Mouse (Mus musculus) thymus, adult 2 months (tissue): ENCODE measurements around the gene Sult5a1. TPM values are rescaled to one million over a fixed set of nuclear protein-coding genes. Genes with fewer than 3 reads are reported as not detected.

Experiments used
- DNase-seq: peaks from one replicate; pipeline ENCODE4 v3.0.0; 2021
- H3K27ac ChIP-seq: fragments of 200-500 bp; 2 replicates; pipeline ENCODE4 v1.5.1; 2012; ENCODE audit warnings: low read length, control low read depth; ENCODE audit not compliant: control insufficient read depth, insufficient read depth
- H3K27me3 ChIP-seq: fragments of 200-500 bp; 2 replicates; pipeline ENCODE4 v1.6.1; 2012; ENCODE audit warnings: mild to moderate bottlenecking, low read length, moderate library complexity, mixed read lengths; ENCODE audit not compliant: control insufficient read depth, insufficient read depth
- H3K36me3 ChIP-seq: fragments of 200-500 bp; 2 replicates; pipeline ENCODE4 v1.6.1; 2012; ENCODE audit warnings: mild to moderate bottlenecking, low read length, moderate library complexity; ENCODE audit not compliant: control insufficient read depth, insufficient read depth
- H3K4me1 ChIP-seq: fragments of 200-500 bp; replicated peaks from 2 replicates; pipeline ENCODE4 v1.6.1; 2012; ENCODE audit warnings: low read length; ENCODE audit not compliant: control insufficient read depth, insufficient read depth
- H3K4me3 ChIP-seq: fragments of 200-500 bp; 2 replicates; pipeline ENCODE4 v1.5.1; 2012; ENCODE audit warnings: mild to moderate bottlenecking, low read length, control low read depth, moderate library complexity; ENCODE audit not compliant: control insufficient read depth, insufficient read depth
- CTCF ChIP-seq: fragments of 200-500 bp; IDR thresholded peaks from 2 replicates; pipeline ENCODE4 v1.5.1; 2012; ENCODE audit warnings: mild to moderate bottlenecking, control low read depth, low read length, moderate library complexity, borderline replicate concordance; ENCODE audit not compliant: control insufficient read depth, poor library complexity, insufficient read depth; ENCODE audit errors: extremely low read depth
- POLR2A ChIP-seq: fragments of 200-500 bp; IDR thresholded peaks from 2 replicates; pipeline ENCODE4 v1.6.1; 2012; ENCODE audit warnings: mild to moderate bottlenecking, low read length, control low read depth, moderate library complexity; ENCODE audit not compliant: control insufficient read depth, poor library complexity, insufficient read depth; ENCODE audit errors: extremely low read depth
- WGBS: fragments of 180-500 bp; shearing (Covaris S2); methylation state at CpG from one replicate; pipeline ENCODE4 v1.1.7; 2018; 5-methylcytosine and 5-hydroxymethylcytosine counted together
- polyA plus RNA-seq: library from polyadenylated mRNA; depleted of rRNA; stranded (reverse); fragments of >200 nt; gene quantifications from 2 replicates; pipeline ENCODE4 v1.2.3, GENCODE M21; 2012; rRNA removed

Sult5a1 gene
- polyA plus RNA-seq, 1 experiment = 17.5 TPM

- no peaks in the 10 kb centered on the region for H3K27me3 ChIP-seq
- DNase-seq = no peak
- no peaks in the 10 kb centered on the region for H3K4me1 ChIP-seq
- no peak overlapping the region for H3K27ac ChIP-seq
- 96% methylated on average over 11 of the region's 11 CpGs for WGBS
- TF ChIP-seq POLR2A (no peak), CTCF (no peak)
- no peak overlapping the region for H3K4me3 ChIP-seq
- peaks cover 19% of the 10 kb centered on the region for H3K36me3 ChIP-seq
These were observed 60.9 kb downstream of the Sult5a1 start for GRCm38 (mm10) chr8:123097216-123097615.

Other genes with a start within 250 kb of the Sult5a1 start
- gene Ankrd11, start 116.0 kb downstream of the Sult5a1 start, polyA plus RNA-seq = 118 and 145 TPM in 2 replicates
- gene Spg7, start 95.4 kb downstream of the Sult5a1 start, polyA plus RNA-seq = 126 and 145 TPM in 2 replicates
- gene Rpl13, start 56.0 kb downstream of the Sult5a1 start, polyA plus RNA-seq = 3,303 and 3,543 TPM in 2 replicates
- 2.1 and 3.1 TPM in 2 replicates for gene Cpne7, start 40.9 kb downstream of the Sult5a1 start, polyA plus RNA-seq
- gene Dpep1, start 27.9 kb upstream of the Sult5a1 start, polyA plus RNA-seq = 4.5 and 13.2 TPM in 2 replicates
- 122 and 128 TPM in 2 replicates for gene Chmp1a, start 54.4 kb upstream of the Sult5a1 start, polyA plus RNA-seq
- gene Spata33, start 54.5 kb upstream of the Sult5a1 start, polyA plus RNA-seq = 0.66 and 1.1 TPM in 2 replicates
- gene Cdk10, start 66.5 kb upstream of the Sult5a1 start, polyA plus RNA-seq = 63.4 and 70.8 TPM in 2 replicates
- gene Spata2l, start 77.9 kb upstream of the Sult5a1 start, polyA plus RNA-seq = 27.6 and 34.0 TPM in 2 replicates
- gene Zfp276, start 95.9 kb upstream of the Sult5a1 start, polyA plus RNA-seq = 75.5 and 82.4 TPM in 2 replicates
- gene Vps9d1, start 96.0 kb upstream of the Sult5a1 start, polyA plus RNA-seq = 151 and 152 TPM in 2 replicates
- gene Fanca, start 160.3 kb upstream of the Sult5a1 start, polyA plus RNA-seq = 84.5 and 97.2 TPM in 2 replicates
- gene Spire2, start 174.4 kb upstream of the Sult5a1 start, polyA plus RNA-seq = 2.1 and 2.5 TPM in 2 replicates
- gene Tcf25, start 215.4 kb upstream of the Sult5a1 start, polyA plus RNA-seq = 256 and 261 TPM in 2 replicates
- 0.34 and 0.46 TPM in 2 replicates for gene Mc1r, start 248.8 kb upstream of the Sult5a1 start, polyA plus RNA-seq